Mouse (Mus musculus) activated CD4-positive, CD25-positive, alpha-beta regulatory T cell, adult 9 weeks (primary cell): ENCODE data around the gene Gpr132. TPM values are rescaled to one million over a fixed set of nuclear protein-coding genes. Genes with fewer than 3 reads are reported as not detected.

Experiments used
- polyA plus RNA-seq: library from polyadenylated mRNA; unstranded; fragments of 100-300 nt; shearing (Covaris generic); gene quantifications from one replicate; pipeline ENCODE4 v1.2.1, GENCODE M21; 2017

Gene Gpr132
- polyA plus RNA-seq, result 32.9 TPM

GRCm38 (mm10) chr12:112868178-112869087 is at the start of gene Gpr132:
Gene Gpr132, minus strand, starts transcription at chr12:112868228.

DNA sequence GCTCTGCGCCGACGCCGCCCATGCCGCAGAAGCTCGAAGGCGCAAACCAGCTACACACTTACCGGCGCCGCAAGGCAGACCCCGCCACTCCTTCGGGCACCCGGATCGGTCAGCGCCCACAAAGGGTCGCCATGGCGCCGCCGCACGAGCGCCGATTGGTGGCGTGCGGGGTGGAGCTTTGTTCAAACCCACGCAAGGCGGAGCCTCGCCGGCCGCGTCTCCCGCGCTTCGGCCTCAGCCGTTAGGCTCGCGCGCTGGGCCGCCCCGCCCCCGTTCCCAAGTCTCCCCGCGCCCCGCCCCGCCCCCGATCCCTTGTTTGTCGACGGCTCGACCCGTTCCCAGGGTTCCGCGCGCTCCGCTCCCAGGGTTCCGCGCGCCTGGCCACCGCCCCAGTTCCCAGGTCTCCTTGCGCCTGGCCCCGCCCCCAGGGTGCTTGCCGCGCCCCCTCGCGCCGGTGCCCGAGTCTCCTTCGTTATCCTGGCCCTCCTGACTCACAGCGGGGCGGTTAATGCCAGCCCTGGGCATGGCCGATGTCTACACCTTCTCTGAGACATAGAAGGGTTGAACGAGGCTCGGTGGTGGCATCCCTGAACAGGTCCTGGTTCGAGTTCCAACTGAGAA is 38.7 kb downstream of the Gpr132 start, which contains the start of gene Cdca4:
Cdca4 (minus strand) TSS at position 180 of the 621 bp plus-strand sequence.

GRCm38 (mm10) chr12:112808587-112809364 is 59.3 kb downstream of the Gpr132 start, which contains the start of gene Clba1:
Gene Clba1, plus strand, starts transcription at chr12:112808937.

GRCm38 (mm10) chr12:112801864-112802846 is 65.9 kb downstream of the Gpr132 start, which contains the start of gene Ahnak2:
Gene Ahnak2, minus strand, starts transcription at chr12:112802657.

Other genes starting within 250 kb of the Gpr132 start
- gene Adssl1, start 248.2 kb downstream of the Gpr132 start, polyA plus RNA-seq, result 1.9 TPM
- gene Siva1, start 223.5 kb downstream of the Gpr132 start, polyA plus RNA-seq, result 44.5 TPM
- 8.0 TPM for gene Akt1, start 193.3 kb downstream of the Gpr132 start, polyA plus RNA-seq
- gene Zbtb42, start 189.4 kb downstream of the Gpr132 start, polyA plus RNA-seq, result 1.7 TPM
- 2.6 TPM for gene Cep170b, start 147.8 kb downstream of the Gpr132 start, polyA plus RNA-seq
- gene Pld4, start 107.6 kb downstream of the Gpr132 start, polyA plus RNA-seq, result 5.2 TPM
- gene Ahnak2, start 65.6 kb downstream of the Gpr132 start, polyA plus RNA-seq, result not detected
- gene Clba1, start 59.3 kb downstream of the Gpr132 start, polyA plus RNA-seq, result not detected
- 89.7 TPM for gene Cdca4, start 38.8 kb downstream of the Gpr132 start, polyA plus RNA-seq
- 1.0 TPM for gene Jag2, start 61.5 kb upstream of the Gpr132 start, polyA plus RNA-seq
- 48.1 TPM for gene Nudt14, start 73.9 kb upstream of the Gpr132 start, polyA plus RNA-seq
- gene Btbd6, start 108.3 kb upstream of the Gpr132 start, polyA plus RNA-seq, result 7.9 TPM
- 17.5 TPM for gene Brf1, start 132.5 kb upstream of the Gpr132 start, polyA plus RNA-seq
- gene Pacs2, start 146.3 kb upstream of the Gpr132 start, polyA plus RNA-seq, result 3.6 TPM
- gene Tex22, start 206.3 kb upstream of the Gpr132 start, polyA plus RNA-seq, result 0.54 TPM
- gene Mta1, start 230.1 kb upstream of the Gpr132 start, polyA plus RNA-seq, result 3.0 TPM